Mouse (Mus musculus): ENCODE data around the gene Traf3ip1. TPM values are rescaled to one million over a fixed set of nuclear protein-coding genes. Genes with fewer than 3 reads are reported as not detected.

Traf3ip1 gene
- polyA plus RNA-seq, 1 experiment from 2014 or later, result 8.0 TPM

DNA sequence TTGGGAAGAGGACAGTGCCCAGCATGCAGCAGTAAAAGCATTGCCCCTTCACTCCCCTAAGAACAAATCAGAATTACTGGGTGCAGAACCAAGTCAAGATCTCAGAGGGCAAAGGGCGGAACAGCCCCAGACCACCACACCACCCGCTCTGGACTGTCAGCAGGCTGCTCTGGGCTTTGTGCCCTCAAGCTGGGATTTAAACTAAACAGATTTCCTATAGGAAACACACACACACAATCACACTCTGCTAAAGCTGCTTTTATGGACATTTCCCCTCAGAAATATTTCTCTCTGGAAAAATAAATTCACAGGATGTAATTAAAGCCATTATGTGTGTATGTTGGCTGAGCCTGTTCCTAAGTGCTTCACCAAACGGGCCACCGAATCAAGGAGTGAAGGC lies 37.8 kb downstream of the Traf3ip1 start:
- H3K36me3 ChIP-seq (ENCODE audit: insufficient read depth), result peaks cover 13% of the 10 kb centered on the region
- ATAC-seq (ENCODE audit: insufficient read depth), result no peak
- H3K9me3 ChIP-seq (ENCODE audit: low read depth, low read length), result no peaks in the 10 kb centered on the region
- H3K4me2 ChIP-seq, result no peak overlapping the region
- no peak for DNase-seq
- no peak overlapping the region for H3K4me3 ChIP-seq (ENCODE audit: low read depth, low read length)
- TF ChIP-seq CTCF (IDR thresholded peaks at IDR 0.05; ENCODE audit: low read depth), result no peak
- no peak overlapping the region for H3K27ac ChIP-seq (ENCODE audit: low read depth)
- H3K9ac ChIP-seq, result 0 out of 2 replicates have a peak overlapping the region, but pooled peaks have one; percentile 3
- H3K4me1 ChIP-seq (ENCODE audit: insufficient read depth), result no peaks in the 10 kb centered on the region
- no peaks in the 10 kb centered on the region for H3K27me3 ChIP-seq (ENCODE audit: insufficient read depth, low read length)
- WGBS, result 83% methylated on average over 4 of the region's 4 CpGs

- no peak for TF ChIP-seq CTCF (IDR thresholded peaks at IDR 0.05; ENCODE audit: low read depth)
- 84% methylated on average over 5 of the region's 5 CpGs for WGBS
- Histone ChIP-seq H3K4me2 (no peak overlapping the region), H3K9me3 (ENCODE audit: low read depth, low read length) (no peaks in the 10 kb centered on the region), H3K27me3 (ENCODE audit: insufficient read depth, low read length) (no peaks in the 10 kb centered on the region), H3K4me3 (ENCODE audit: low read depth, low read length) (no peak overlapping the region), H3K4me1 (ENCODE audit: insufficient read depth) (no peaks in the 10 kb centered on the region), H3K36me3 (ENCODE audit: insufficient read depth) (peaks cover 6% of the 10 kb centered on the region), H3K27ac (ENCODE audit: low read depth) (no peak overlapping the region), H3K9ac (no peak overlapping the region)
- DNase-seq (no peak), ATAC-seq (ENCODE audit: insufficient read depth) (no peak)
Measured at GRCm38 (mm10) chr1:91532892-91533291, 38.4 kb downstream of the Traf3ip1 start.

GRCm38 (mm10) chr1:91533483-91533882 lies 39.0 kb downstream of the Traf3ip1 start:
- DNase-seq, result no peak
- no peaks in the 10 kb centered on the region for H3K9me3 ChIP-seq (ENCODE audit: low read depth, low read length)
- TF ChIP-seq CTCF (IDR thresholded peaks at IDR 0.05; ENCODE audit: low read depth), result no peak
- 0 out of 2 replicates have a peak, but pooled peaks cover 3% of the 10 kb centered on the region for H3K36me3 ChIP-seq (ENCODE audit: insufficient read depth)
- H3K4me3 ChIP-seq (ENCODE audit: low read depth, low read length), result no peak overlapping the region
- H3K27ac ChIP-seq (ENCODE audit: low read depth), result no peak overlapping the region
- no peaks in the 10 kb centered on the region for H3K4me1 ChIP-seq (ENCODE audit: insufficient read depth)
- no peak overlapping the region for H3K4me2 ChIP-seq
- H3K27me3 ChIP-seq (ENCODE audit: insufficient read depth, low read length), result no peaks in the 10 kb centered on the region
- 47% methylated on average over 2 of the region's 2 CpGs for WGBS
- no peak overlapping the region for H3K9ac ChIP-seq
- ATAC-seq (ENCODE audit: insufficient read depth), result peak; percentile 56; the same call in 1 of the 2 replicates

GRCm38 (mm10) chr1:91533961-91534723 lies 39.7 kb downstream of the Traf3ip1 start:
- H3K27me3 ChIP-seq (ENCODE audit: insufficient read depth, low read length), result 0 out of 2 replicates have a peak, but pooled peaks cover 6% of the 10 kb centered on the region
- 62% methylated on average over 19 of the region's 19 CpGs for WGBS
- ATAC-seq (ENCODE audit: insufficient read depth) (no peak), DNase-seq (no peak)
- no peak overlapping the region for H3K4me3 ChIP-seq (ENCODE audit: low read depth, low read length)
- 0 out of 2 replicates have a peak, but pooled peaks cover 3% of the 10 kb centered on the region for H3K36me3 ChIP-seq (ENCODE audit: insufficient read depth)
- no peaks in the 10 kb centered on the region for H3K4me1 ChIP-seq (ENCODE audit: insufficient read depth)
- no peak overlapping the region for H3K27ac ChIP-seq (ENCODE audit: low read depth)
- H3K9ac ChIP-seq, result no peak overlapping the region
- TF ChIP-seq CTCF (IDR thresholded peaks at IDR 0.05; ENCODE audit: low read depth), result peak; percentile 37
- H3K9me3 ChIP-seq (ENCODE audit: low read depth, low read length), result no peaks in the 10 kb centered on the region
- H3K4me2 ChIP-seq, result no peak overlapping the region

GRCm38 (mm10) chr1:91537786-91538569 lies 43.5 kb downstream of the Traf3ip1 start:
- no peaks in the 10 kb centered on the region for H3K36me3 ChIP-seq (ENCODE audit: insufficient read depth)
- no peak overlapping the region for H3K9ac ChIP-seq
- 24% methylated on average over 22 of the region's 22 CpGs for WGBS

DNA sequence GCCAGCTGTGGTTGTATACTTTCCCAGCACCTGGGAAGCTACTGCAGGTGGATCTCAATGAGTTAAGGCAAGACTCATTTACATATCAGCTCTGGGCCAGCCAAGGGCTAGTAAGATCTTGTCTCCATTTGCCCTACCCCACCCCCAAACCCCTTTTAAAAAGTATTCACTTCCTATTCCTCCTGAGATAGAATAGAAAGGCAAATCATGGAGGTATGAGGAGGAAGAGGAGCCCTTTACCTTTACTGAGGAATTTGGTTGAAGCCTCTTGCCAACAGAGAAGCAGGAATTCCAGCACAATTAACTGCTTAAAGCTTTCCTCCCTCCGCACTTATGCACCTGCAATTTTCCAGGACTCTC lies 44.1 kb downstream of the Traf3ip1 start:
- H3K9me3 ChIP-seq (ENCODE audit: low read depth, low read length), result no peaks in the 10 kb centered on the region
- WGBS, result 43% methylated on average over 1 of the region's 1 CpGs
- no peak overlapping the region for H3K27ac ChIP-seq (ENCODE audit: low read depth)
- no peak overlapping the region for H3K9ac ChIP-seq
- no peaks in the 10 kb centered on the region for H3K36me3 ChIP-seq (ENCODE audit: insufficient read depth)
- H3K4me1 ChIP-seq (ENCODE audit: insufficient read depth), result peaks cover 6% of the 10 kb centered on the region
- TF ChIP-seq CTCF (IDR thresholded peaks at IDR 0.05; ENCODE audit: low read depth), result no peak
- no peak overlapping the region for H3K4me2 ChIP-seq
- no peak for DNase-seq
- peaks cover 13% of the 10 kb centered on the region; the same call in 1 of the 2 replicates for H3K27me3 ChIP-seq (ENCODE audit: insufficient read depth, low read length)
- no peak for ATAC-seq (ENCODE audit: insufficient read depth)
- H3K4me3 ChIP-seq (ENCODE audit: low read depth, low read length), result no peak overlapping the region

More at GRCm38 (mm10) chr1:91537786-91538569, 43.5 kb downstream of the Traf3ip1 start:
- Histone ChIP-seq H3K4me1 (ENCODE audit: insufficient read depth) (peaks cover 6% of the 10 kb centered on the region), H3K4me2 (no peak overlapping the region), H3K27ac (ENCODE audit: low read depth) (peak overlapping the region; percentile 8; the same call in 1 of the 2 replicates), H3K9me3 (ENCODE audit: low read depth, low read length) (no peaks in the 10 kb centered on the region), H3K4me3 (ENCODE audit: low read depth, low read length) (no peak overlapping the region), H3K27me3 (ENCODE audit: insufficient read depth, low read length) (peaks cover 13% of the 10 kb centered on the region; the same call in 1 of the 2 replicates)
- TF ChIP-seq CTCF (IDR thresholded peaks at IDR 0.05; ENCODE audit: low read depth), result no peak
- ATAC-seq (ENCODE audit: insufficient read depth) (no peak), DNase-seq (no peak)

DNA sequence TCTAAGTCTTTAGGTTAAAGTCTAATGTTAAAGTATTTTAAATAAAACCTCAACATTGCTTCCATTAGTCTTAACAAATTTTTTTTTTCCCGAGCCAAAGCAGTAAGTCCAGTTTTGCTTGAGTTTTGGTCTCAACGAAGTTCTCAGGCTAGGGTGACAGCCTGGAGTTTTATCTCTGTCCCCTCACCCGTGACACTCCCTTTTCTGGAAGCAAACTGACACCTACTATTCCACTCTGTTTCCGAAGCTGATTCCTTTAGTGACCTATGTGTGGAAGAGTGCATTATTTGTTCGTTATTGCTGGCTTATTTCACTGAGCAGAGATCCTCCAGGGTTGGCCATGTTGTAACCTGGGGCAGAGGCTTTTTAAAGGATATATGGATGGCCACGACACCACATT lies 44.8 kb downstream of the Traf3ip1 start:
- ATAC-seq (ENCODE audit: insufficient read depth), result no peak
- DNase-seq, result no peak
- Histone ChIP-seq H3K9ac (no peak overlapping the region), H3K27ac (ENCODE audit: low read depth) (no peak overlapping the region), H3K4me1 (ENCODE audit: insufficient read depth) (peaks cover 6% of the 10 kb centered on the region), H3K4me3 (ENCODE audit: low read depth, low read length) (no peak overlapping the region), H3K27me3 (ENCODE audit: insufficient read depth, low read length) (peaks cover 13% of the 10 kb centered on the region; the same call in 1 of the 2 replicates), H3K36me3 (ENCODE audit: insufficient read depth) (no peaks in the 10 kb centered on the region), H3K9me3 (ENCODE audit: low read depth, low read length) (no peaks in the 10 kb centered on the region), H3K4me2 (peak overlapping the region; percentile 97)
- 22% methylated on average over 6 of the region's 6 CpGs for WGBS
- TF ChIP-seq CTCF (IDR thresholded peaks at IDR 0.05; ENCODE audit: low read depth), result no peak

Measured in lung, embryonic 14.5 days (tissue).